30 mouse cellular contexts compared by ENCODE assay signal in genomic region chr8:121560432-121561100, GRCm38 (mm10). TPM values are rescaled to one million over a fixed set of nuclear protein-coding genes. Genes with fewer than 3 reads are reported as not detected.
"Had no signal": no experiment of that assay in that cellular context is flagged by ENCODE, and none has a peak within 500 bp of the region (broad histone marks: within the 10 kb centered on the region; RNA-seq: fewer than 3 reads in every experiment).

No protein-coding gene starts in this region.

- DNase-seq: kidney, postnatal 10 days; kidney, postnatal 36 days; layer of hippocampus, postnatal 36 days; liver, embryonic 13.5 days; lung, adult 2 months; lung, postnatal 14 days; lung, postnatal 4 days; midbrain, embryonic 14.5 days; spleen, adult 18-20 months; thymus, postnatal 25 days had no signal

- H3K27me3 ChIP-seq: kidney, embryonic 15.5 days; liver, embryonic 13.5 days; stomach, embryonic 15.5 days had no signal

- H3K4me1 ChIP-seq: stomach, embryonic 15.5 days had no signal

- H3K4me3 ChIP-seq: kidney, embryonic 15.5 days; left cerebral cortex, adult 2 months; liver, embryonic 13.5 days; stomach, embryonic 15.5 days had no signal

- H3K9ac ChIP-seq: kidney, embryonic 15.5 days; liver, embryonic 13.5 days; stomach, embryonic 15.5 days had no signal

- H3K27ac ChIP-seq: kidney, embryonic 15.5 days; left cerebral cortex, adult 2 months; liver, embryonic 13.5 days; stomach, embryonic 15.5 days had no signal

- H3K9me3 ChIP-seq: kidney, embryonic 15.5 days; liver, embryonic 13.5 days; stomach, embryonic 15.5 days had no signal

- H3K4me2 ChIP-seq: kidney, embryonic 15.5 days; liver, embryonic 13.5 days; midbrain, embryonic 11.5 days; stomach, embryonic 15.5 days had no signal

RNA-seq across cellular contexts. Expression of gene 1700018B08Rik, which starts 16.4 kb away (rescaled TPM):
- total RNA-seq: layer of hippocampus, adult 8-10 months; layer of hippocampus, postnatal 10 days; layer of hippocampus, postnatal 36 days; left cerebral cortex, adult 2 months; left cerebral cortex, postnatal 10 days; left cerebral cortex, postnatal 36 days; liver, adult 2 months; megakaryocyte progenitor cell, adult 5-6 weeks; megakaryocyte-erythroid progenitor cell, adult 5-6 weeks; midbrain, postnatal 0 days had no signal
- polyA plus RNA-seq: kidney, embryonic 15.5 days; limb, embryonic 11.5 days; limb, embryonic 14.5 days; liver, adult 2 months; liver, embryonic 13.5 days; liver, embryonic 16.5 days; lung, adult 2 months; lung, embryonic 16.5 days; midbrain, embryonic 11.5 days; midbrain, postnatal 0 days; neural tube, embryonic 11.5 days; neural tube, embryonic 14.5 days; stomach, embryonic 15.5 days; thymus, postnatal 0 days; urinary bladder, adult 2 months had no signal
